Mouse (Mus musculus) liver, adult 2 months (tissue): ENCODE measurements around the gene Meis2. TPM values are rescaled to one million over a fixed set of nuclear protein-coding genes. Genes with fewer than 3 reads are reported as not detected.
A peak's percentile ranks its signal among the peaks of the same experiment; 100 is the strongest.

Experiments used
- DNase-seq: peaks from one replicate; pipeline ENCODE4 v3.0.0-alpha.2; 2011; ENCODE audit warnings: low read depth, low spot score; ENCODE audit errors: extremely low read depth
- H3K27ac ChIP-seq: fragments of 200-500 bp; replicated peaks from 2 replicates; pipeline ENCODE4 v1.5.1; 2012; ENCODE audit warnings: low read depth, mild to moderate bottlenecking, control low read depth, inconsistent platforms, low read length; ENCODE audit not compliant: insufficient read depth
- H3K27me3 ChIP-seq: fragments of 200-500 bp; 2 replicates; pipeline ENCODE4 v1.6.1; 2012; ENCODE audit warnings: mild to moderate bottlenecking, moderate library complexity, low read length, inconsistent platforms; ENCODE audit not compliant: control insufficient read depth, insufficient read depth
- H3K36me3 ChIP-seq: fragments of 200-500 bp; 2 replicates; pipeline ENCODE4 v1.6.1; 2012; ENCODE audit warnings: low read length, inconsistent platforms; ENCODE audit not compliant: control insufficient read depth, insufficient read depth
- H3K4me1 ChIP-seq: fragments of 200-500 bp; 2 replicates; pipeline ENCODE4 v1.6.1; 2011; ENCODE audit warnings: low read length; ENCODE audit not compliant: control insufficient read depth, insufficient read depth
- H3K4me3 ChIP-seq: fragments of 200-500 bp; 2 replicates; pipeline ENCODE4 v1.5.1; 2011; ENCODE audit warnings: low read depth, mild to moderate bottlenecking, control low read depth, low read length, moderate library complexity; ENCODE audit not compliant: insufficient read depth
- H3K79me2 ChIP-seq: fragments of 200-500 bp; 2 replicates; pipeline ENCODE4 v1.6.1; 2012; ENCODE audit warnings: inconsistent platforms, mild to moderate bottlenecking, low read length, moderate library complexity; ENCODE audit not compliant: control insufficient read depth, insufficient read depth
- H3K9ac ChIP-seq: fragments of 200-500 bp; 2 replicates; pipeline ENCODE4 v1.6.1; 2012; ENCODE audit warnings: low read depth, mild to moderate bottlenecking, control low read depth, inconsistent platforms, low read length
- CTCF ChIP-seq: fragments of 200-500 bp; IDR thresholded peaks from 2 replicates; pipeline ENCODE4 v1.5.1; 2011; ENCODE audit warnings: low read depth, low read length, control low read depth
- POLR2A ChIP-seq: fragments of 200-500 bp; IDR thresholded peaks from 2 replicates; pipeline ENCODE4 v1.6.1; 2011; ENCODE audit warnings: low read length, control low read depth; ENCODE audit not compliant: insufficient read depth; ENCODE audit errors: extremely low read depth
- WGBS: fragments of 180-500 bp; shearing (Covaris S2); methylation state at CpG from one replicate; pipeline ENCODE4 v1.1.7; 2018; 5-methylcytosine and 5-hydroxymethylcytosine counted together
- polyA plus RNA-seq: library from polyadenylated mRNA; depleted of rRNA; stranded (reverse); fragments of >200 nt; gene quantifications from 2 replicates; pipeline ENCODE4 v1.2.3, GENCODE M21; 2012
- total RNA-seq: library from RNA; depleted of rRNA; stranded (reverse); fragments of >200 nt; gene quantifications from 2 replicates; pipeline ENCODE4 v1.2.3, GENCODE M21; 2014

The Meis2 gene
- total and polyA plus RNA-seq, 2 experiments: 2.2 to 4.5 TPM

DNA sequence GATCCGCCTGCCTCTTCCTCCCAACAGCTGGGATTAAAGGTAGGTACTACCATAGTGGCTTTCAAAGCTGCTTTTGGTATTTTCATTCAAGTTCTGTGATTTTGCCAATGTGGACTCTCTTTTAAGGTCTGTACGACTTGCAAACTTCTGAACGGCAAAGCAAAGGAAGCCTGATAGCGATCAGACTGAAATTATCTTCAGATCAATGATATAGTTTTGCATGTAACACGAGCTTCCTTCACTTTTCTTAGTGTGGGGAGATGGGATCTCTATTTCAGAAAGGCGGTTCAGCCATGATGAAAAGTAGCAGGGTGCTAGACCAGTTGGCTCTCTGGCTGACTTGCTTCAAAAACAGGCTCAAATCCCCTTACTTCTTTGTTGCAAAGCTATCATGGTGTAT lies 76.4 kb downstream of the Meis2 start:
- H3K4me1 ChIP-seq: no peaks in the 10 kb centered on the region
- H3K9ac ChIP-seq: no peak overlapping the region
- H3K27me3 ChIP-seq: no peaks in the 10 kb centered on the region
- 93% methylated on average over 6 of the region's 6 CpGs for WGBS
- DNase-seq: no peak
- H3K4me3 ChIP-seq: no peak overlapping the region
- TF ChIP-seq POLR2A (no peak), CTCF (no peak)
- H3K36me3 ChIP-seq: no peaks in the 10 kb centered on the region
- H3K27ac ChIP-seq: no peak overlapping the region
- no peaks in the 10 kb centered on the region for H3K79me2 ChIP-seq

DNA sequence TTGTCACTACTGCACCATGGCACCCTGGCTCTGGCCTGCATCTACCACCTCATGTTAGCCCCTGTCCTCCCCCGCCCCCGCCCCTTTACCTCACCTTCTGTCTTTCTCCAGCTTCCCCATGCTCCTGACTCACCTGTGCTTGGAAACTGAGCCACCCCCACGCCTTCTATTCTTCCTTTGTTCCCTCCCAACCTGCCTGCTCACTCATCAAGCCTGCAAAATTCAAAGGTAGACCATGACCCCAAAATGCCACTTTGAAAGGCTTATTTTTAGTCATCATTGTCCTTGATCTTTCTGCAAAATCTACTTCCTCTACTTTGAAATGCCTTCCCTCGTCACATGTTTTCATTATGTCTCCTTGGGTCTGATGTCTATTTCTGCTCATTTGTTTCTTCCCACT lies 77.2 kb downstream of the Meis2 start:
- H3K4me3 ChIP-seq: no peak overlapping the region
- no peaks in the 10 kb centered on the region for H3K79me2 ChIP-seq
- no peak overlapping the region for H3K9ac ChIP-seq
- DNase-seq: no peak
- H3K27me3 ChIP-seq: no peaks in the 10 kb centered on the region
- 97% methylated on average over 4 of the region's 4 CpGs for WGBS
- TF ChIP-seq CTCF (no peak), POLR2A (no peak)
- H3K4me1 ChIP-seq: no peaks in the 10 kb centered on the region
- no peaks in the 10 kb centered on the region for H3K36me3 ChIP-seq
- H3K27ac ChIP-seq: no peak overlapping the region

DNA sequence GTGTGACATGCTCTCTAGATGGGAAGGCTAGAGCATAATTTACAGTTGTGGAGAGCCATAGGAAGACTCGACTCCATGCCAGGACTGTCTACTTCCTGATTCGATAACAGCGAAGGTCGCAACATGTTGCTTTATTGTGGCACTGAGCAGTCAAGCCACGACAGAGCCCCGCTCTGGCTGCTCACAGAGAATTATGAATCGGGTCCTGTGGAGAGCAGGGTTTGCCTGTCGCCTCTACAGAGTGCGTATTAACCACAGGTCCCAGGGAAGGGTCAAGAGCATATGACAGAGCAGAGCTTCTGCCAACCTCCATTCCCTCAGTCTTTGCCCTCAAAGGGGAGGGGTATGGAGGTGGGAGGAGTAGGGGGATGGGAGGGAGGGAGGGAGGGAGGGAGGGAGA lies 80.7 kb downstream of the Meis2 start:
- H3K79me2 ChIP-seq: peaks cover 4% of the 10 kb centered on the region; the same call in 1 of the 2 replicates
- H3K9ac ChIP-seq: no peak overlapping the region
- 19% methylated on average over 9 of the region's 9 CpGs for WGBS
- no peaks in the 10 kb centered on the region for H3K4me1 ChIP-seq
- no peak for DNase-seq
- H3K36me3 ChIP-seq: no peaks in the 10 kb centered on the region
- peak overlapping the region; percentile 69; the same call in 1 of the 2 replicates for H3K27ac ChIP-seq
- peak overlapping the region; percentile 18; the same call in 1 of the 2 replicates for H3K4me3 ChIP-seq
- no peak for TF ChIP-seq CTCF
- TF ChIP-seq POLR2A: no peak
- H3K27me3 ChIP-seq: no peaks in the 10 kb centered on the region

DNA sequence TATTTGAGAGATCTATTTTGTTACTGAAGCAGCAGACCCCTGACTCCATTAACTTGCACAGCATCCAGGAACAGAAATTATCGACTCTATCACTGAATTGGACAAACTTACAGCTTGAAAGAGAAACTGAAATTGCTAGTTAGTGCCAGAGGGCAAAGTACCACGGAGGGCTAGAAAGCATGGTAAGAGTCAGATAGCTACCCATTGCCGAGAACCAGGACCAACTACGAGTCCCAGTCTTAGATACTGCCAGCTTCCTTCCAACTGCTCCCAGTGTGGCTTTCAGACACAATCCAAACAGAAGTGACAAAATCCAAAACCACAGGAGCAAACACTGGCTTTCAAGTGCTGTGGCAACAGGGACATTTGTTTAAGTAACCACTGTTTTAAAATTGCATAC lies 81.2 kb downstream of the Meis2 start:
- 18% methylated on average over 4 of the region's 4 CpGs for WGBS
- Histone ChIP-seq H3K27me3 (no peaks in the 10 kb centered on the region), H3K4me3 (peak overlapping the region; percentile 55), H3K9ac (peak overlapping the region; percentile 37; the same call in 1 of the 2 replicates), H3K36me3 (no peaks in the 10 kb centered on the region), H3K27ac (peak overlapping the region; percentile 69), H3K4me1 (no peaks in the 10 kb centered on the region), H3K79me2 (peaks cover 4% of the 10 kb centered on the region; the same call in 1 of the 2 replicates)
- peak; percentile 82 for DNase-seq
- no peak for TF ChIP-seq POLR2A
- TF ChIP-seq CTCF: no peak

DNA sequence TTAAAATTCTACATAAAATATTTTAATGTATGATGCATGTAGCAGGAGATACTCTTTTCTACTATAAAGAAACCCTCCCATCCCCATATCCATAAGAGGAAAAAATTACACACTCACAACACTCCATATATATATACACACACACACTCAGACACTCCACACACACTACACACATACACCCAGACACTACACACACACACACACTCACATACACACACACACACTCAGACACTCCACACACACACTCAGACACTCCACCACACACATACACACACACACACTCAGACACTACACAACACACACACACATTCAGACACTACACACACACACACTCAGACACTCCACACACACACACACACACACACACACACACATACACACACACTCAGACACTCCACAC lies 85.1 kb downstream of the Meis2 start:
- H3K79me2 ChIP-seq: peaks cover 4% of the 10 kb centered on the region; the same call in 1 of the 2 replicates
- TF ChIP-seq POLR2A: no peak
- no peak for TF ChIP-seq CTCF
- H3K27me3 ChIP-seq: no peaks in the 10 kb centered on the region
- H3K4me1 ChIP-seq: no peaks in the 10 kb centered on the region
- no peak overlapping the region for H3K27ac ChIP-seq
- H3K4me3 ChIP-seq: no peak overlapping the region
- H3K9ac ChIP-seq: no peak overlapping the region
- DNase-seq: no peak
- no peaks in the 10 kb centered on the region for H3K36me3 ChIP-seq

DNA sequence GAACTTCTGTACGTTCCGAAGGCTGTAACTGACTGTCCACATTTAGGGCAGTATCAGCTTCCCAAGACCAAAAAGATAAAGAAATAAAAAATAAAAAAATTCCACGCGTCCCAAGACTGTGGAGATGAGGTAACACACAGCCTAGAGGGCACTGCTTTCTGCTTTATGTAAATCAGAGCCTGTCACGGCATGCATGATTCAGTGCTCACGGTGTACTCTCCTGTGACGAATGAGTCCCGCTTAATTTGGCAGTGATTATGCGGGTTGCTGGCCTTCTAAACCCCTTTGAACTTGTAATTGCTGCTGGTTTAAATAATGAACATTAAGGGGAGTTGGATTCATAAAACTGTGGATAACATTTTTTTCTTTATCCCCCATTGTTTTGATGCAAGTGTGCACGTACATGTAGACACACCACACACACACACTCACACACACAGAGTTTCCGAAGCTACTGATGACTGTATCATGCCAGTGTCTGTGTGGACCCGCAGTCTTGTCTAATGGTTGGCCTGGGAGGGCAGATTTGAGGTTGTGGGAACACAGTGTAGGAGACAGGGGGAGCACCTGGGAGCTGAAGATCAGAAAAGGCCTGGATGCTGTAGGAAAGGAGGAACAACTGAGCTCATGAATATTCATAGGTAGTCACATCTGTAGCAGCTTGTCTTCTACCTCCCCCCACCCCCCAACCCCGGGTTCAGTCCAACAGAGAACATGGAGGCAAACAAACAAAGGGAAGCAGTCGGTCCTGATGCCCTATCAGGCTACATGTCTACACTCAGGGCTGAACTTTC lies 85.8 kb downstream of the Meis2 start:
- WGBS: 88% methylated on average over 14 of the region's 14 CpGs
- no peak for DNase-seq
- Histone ChIP-seq H3K27ac (no peak overlapping the region), H3K9ac (no peak overlapping the region), H3K4me3 (no peak overlapping the region), H3K36me3 (no peaks in the 10 kb centered on the region), H3K4me1 (no peaks in the 10 kb centered on the region), H3K79me2 (peaks cover 4% of the 10 kb centered on the region; the same call in 1 of the 2 replicates), H3K27me3 (no peaks in the 10 kb centered on the region)
- TF ChIP-seq POLR2A (no peak), CTCF (no peak)
